In the genomic region with DNA sequence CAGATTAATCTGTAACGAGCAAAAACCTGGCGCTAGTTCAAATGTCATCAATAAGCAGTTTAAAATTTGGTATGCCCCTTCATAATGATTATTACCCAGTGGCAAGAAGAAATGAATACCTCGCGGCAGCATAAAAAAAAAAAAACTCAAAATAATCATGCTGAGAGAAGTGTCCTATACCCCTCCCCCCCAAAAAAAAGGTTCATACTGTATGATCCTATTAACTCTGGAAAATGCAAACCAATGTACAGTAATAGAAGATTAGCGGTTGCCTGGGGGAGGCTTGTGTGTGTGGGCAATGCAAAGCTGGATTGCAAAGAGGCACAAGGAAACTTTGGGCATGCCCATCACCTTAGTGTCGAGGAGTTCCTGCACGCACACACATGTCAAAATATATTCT, we compare ENCODE assay signal across 10 mouse cellular contexts. TPM values are rescaled to one million over a fixed set of nuclear protein-coding genes. Genes with fewer than 3 reads are reported as not detected.
DNase-seq lines count a peak whose midpoint lies in the region; ATAC-seq and TF ChIP-seq lines count a peak whose summit lies in the region.
"Had no signal": no experiment of that assay in that cellular context is flagged by ENCODE, and none has a peak within 500 bp of the region (broad histone marks: within the 10 kb centered on the region; RNA-seq: fewer than 3 reads in every experiment).

A gene (plus strand): TSS at position 301 of the 400 bp plus-strand sequence.

- peak within 1 kb of the TSS; percentile 81 for H3K4me2 ChIP-seq in limb, embryonic 13.5 days (replicated peaks)

- TF ChIP-seq POLR2A in thymus, adult 2 months (IDR thresholded peaks at IDR 0.05; ENCODE audit: control insufficient read depth, extremely low read depth, insufficient read depth, low read length, poor library complexity) = no peak

- DNase-seq in heart, embryonic 10.5 days (ENCODE audit: low spot score) = no peak
- no peak for DNase-seq in heart, adult 11 months
- no peak for DNase-seq in thymus, adult 2 months
- no peak for DNase-seq in thymus, postnatal 14 days
- DNase-seq in cerebellum, adult 9-11 months = no peak
- DNase-seq in right cerebral cortex, postnatal 14 days = no peak

- H3K4me3 ChIP-seq in heart, embryonic 10.5 days = peak within 1 kb of the TSS; percentile 79
- peak within 1 kb of the TSS; percentile 19; the same call in 1 of the 2 replicates for H3K4me3 ChIP-seq in thymus, adult 2 months (ENCODE audit: control insufficient read depth, insufficient read depth, low read length)
- H3K4me3 ChIP-seq in limb, embryonic 13.5 days = peak within 1 kb of the TSS; percentile 72

- no peaks in the 10 kb centered on the region for H3K9me3 ChIP-seq in heart, embryonic 10.5 days
- peaks cover 7% of the 10 kb centered on the region for H3K9me3 ChIP-seq in limb, embryonic 13.5 days

- H3K27me3 ChIP-seq in heart, embryonic 10.5 days (ENCODE audit: insufficient read depth, poor library complexity, severe bottlenecking) = peaks cover 61% of the 10 kb centered on the region
- peaks cover 7% of the 10 kb centered on the region for H3K27me3 ChIP-seq in thymus, adult 2 months (ENCODE audit: control insufficient read depth, insufficient read depth, low read length)
- peaks cover 52% of the 10 kb centered on the region for H3K27me3 ChIP-seq in limb, embryonic 13.5 days

- 73% methylated on average over 7 of the region's 7 CpGs for WGBS in heart, embryonic 10.5 days
- 73% methylated on average over 7 of the region's 7 CpGs for WGBS in thymus, adult 2 months
- WGBS in limb, embryonic 13.5 days = 77% methylated on average over 7 of the region's 7 CpGs

- H3K27ac ChIP-seq in heart, embryonic 10.5 days = no peak within 1 kb of the TSS
- no peak within 1 kb of the TSS for H3K27ac ChIP-seq in thymus, adult 2 months (ENCODE audit: control insufficient read depth, insufficient read depth, low read length)
- H3K27ac ChIP-seq in limb, embryonic 13.5 days = no peak within 1 kb of the TSS

- no peaks in the 10 kb centered on the region for H3K36me3 ChIP-seq in heart, embryonic 10.5 days
- H3K36me3 ChIP-seq in thymus, adult 2 months (ENCODE audit: control insufficient read depth, insufficient read depth, low read length) = no peaks in the 10 kb centered on the region
- H3K36me3 ChIP-seq in limb, embryonic 13.5 days = no peaks in the 10 kb centered on the region

- no peak for TF ChIP-seq CTCF in thymus, adult 2 months (IDR thresholded peaks at IDR 0.05; ENCODE audit: borderline replicate concordance, control insufficient read depth, extremely low read depth, insufficient read depth, low read length, poor library complexity)

- peaks cover 17% of the 10 kb centered on the region for H3K4me1 ChIP-seq in heart, embryonic 10.5 days
- peaks cover 9% of the 10 kb centered on the region; the same call in 1 of the 2 replicates for H3K4me1 ChIP-seq in thymus, adult 2 months (replicated peaks; ENCODE audit: control insufficient read depth, insufficient read depth, low read length)
- H3K4me1 ChIP-seq in limb, embryonic 13.5 days = peaks cover 17% of the 10 kb centered on the region

- no peak for ATAC-seq in limb, embryonic 13.5 days (ENCODE audit: low FRiP score, low read depth)
- no peak for ATAC-seq in megakaryocyte-erythroid progenitor cell, adult 5-6 weeks (replicated peaks; ENCODE audit: low FRiP score, low TSS enrichment, poor library complexity, severe bottlenecking)

- peak within 1 kb of the TSS; percentile 55 for H3K9ac ChIP-seq in limb, embryonic 13.5 days

RNA-seq across cellular contexts. Expression of the gene that starts here (rescaled TPM):
- 0.70 and 2.0 TPM in 2 replicates for polyA plus RNA-seq in heart, embryonic 10.5 days (2016; fragmentation: Nextera tagmentation; extraction: Ambion mirVana)
- polyA plus RNA-seq in thymus, adult 2 months (2012; rRNA removed) = 0.20 and 0.60 TPM in 2 replicates
- polyA plus RNA-seq in limb, embryonic 13.5 days (2015; fragmentation: Nextera tagmentation; extraction: Ambion mirVana) = 5.5 and 6.1 TPM in 2 replicates
- not detected in 2 replicates for total RNA-seq in megakaryocyte-erythroid progenitor cell, adult 5-6 weeks (2014; fragmentation: Nextera tagmentation)
- total RNA-seq in megakaryocyte-erythroid progenitor cell, adult 5-6 weeks (2017) = not detected in 2 replicates
- total RNA-seq: common myeloid progenitor, adult 5-6 weeks had no signal
- polyA plus RNA-seq: C2C12 had no signal

Comparison
In these comparisons a context has a peak if more than half of its experiments do, and no peak if none do; other contexts are left out.
1. H3K4me3 ChIP-seq: peak in every context shown above with its lines; median percentile 79 in heart, embryonic 10.5 days; 72 in limb, embryonic 13.5 days; 19 in thymus, adult 2 months.